Mouse (Mus musculus) forebrain, embryonic 14.5 days (tissue): Measurements from ENCODE around the gene Eid2b. TPM values are rescaled to one million over a fixed set of nuclear protein-coding genes. Genes with fewer than 3 reads are reported as not detected.

ENCODE experiments used
- ATAC-seq: fragments of 200-750 bp; cut with Nextera tagmentation; 2 replicates; pipeline ENCODE4 v1.8.0; 2017; ENCODE audit warnings: mild to moderate bottlenecking, moderate library complexity
- DNase-seq: peaks from one replicate; pipeline ENCODE4 v3.0.0-alpha.2; 2015; ENCODE audit warnings: low spot score
- H3K27ac ChIP-seq: fragments of 300-500 bp; sonication (generic); 2 replicates; pipeline ENCODE4 v1.5.1; 2014; ENCODE audit warnings: low read depth, mild to moderate bottlenecking, control low read depth, low read length, moderate library complexity
- H3K27me3 ChIP-seq: fragments of 300-500 bp; sonication (generic); replicated peaks from 2 replicates; pipeline ENCODE4 v1.6.1; 2014; ENCODE audit warnings: low read length, control low read depth, mixed read lengths; ENCODE audit not compliant: control insufficient read depth, insufficient read depth
- H3K36me3 ChIP-seq: fragments of 300-500 bp; sonication (generic); 2 replicates; pipeline ENCODE4 v1.6.1; 2014; ENCODE audit warnings: low read length, control low read depth; ENCODE audit not compliant: control insufficient read depth, insufficient read depth
- H3K4me1 ChIP-seq: fragments of 300-500 bp; sonication (generic); 2 replicates; pipeline ENCODE4 v1.6.1; 2014; ENCODE audit warnings: antibody characterized with exemption, low read length, control low read depth; ENCODE audit not compliant: control insufficient read depth, insufficient read depth
- H3K4me2 ChIP-seq: fragments of 300-500 bp; sonication (generic); 2 replicates; pipeline ENCODE4 v1.6.1; 2014; ENCODE audit warnings: mild to moderate bottlenecking, control low read depth, low read length
- H3K4me3 ChIP-seq: fragments of 300-500 bp; sonication (generic); 2 replicates; pipeline ENCODE4 v1.5.1; 2014; ENCODE audit warnings: low read depth, low read length, control low read depth
- H3K9ac ChIP-seq: fragments of 300-500 bp; sonication (generic); 2 replicates; pipeline ENCODE4 v1.6.1; 2014; ENCODE audit warnings: mild to moderate bottlenecking, low read length, control low read depth, moderate library complexity
- H3K9me3 ChIP-seq: fragments of 300-500 bp; sonication (generic); replicated peaks from 2 replicates; pipeline ENCODE4 v1.6.1; 2016; ENCODE audit warnings: low read length, control low read depth, mixed read lengths; ENCODE audit not compliant: control insufficient read depth
- WGBS: fragments of 180-500 bp; shearing (Covaris S2); extraction: QIAGEN DNeasy Blood & Tissue Kit; methylation state at CpG from one replicate; pipeline ENCODE4 v1.1.7; 2014; 5-methylcytosine and 5-hydroxymethylcytosine counted together
- polyA plus RNA-seq: library from polyadenylated mRNA; unstranded; fragments of >200 nt; fragmentation: Nextera tagmentation; extraction: Ambion mirVana; gene quantifications from 2 replicates; pipeline ENCODE4 v1.2.1, GENCODE M21; 2014

Gene Eid2b
- polyA plus RNA-seq, 1 experiment from 2014 or later: 35.1 TPM

GRCm38 (mm10) chr7:28311151-28311925, 33.8 kb downstream of the Eid2b start:
- 7% methylated on average over 35 of the region's 35 CpGs for WGBS
- Histone ChIP-seq H3K27ac (peak overlapping the region; percentile 63; the same call in 1 of the 2 replicates), H3K4me3 (peak overlapping the region; percentile 95), H3K36me3 (peaks cover 65% of the 10 kb centered on the region), H3K9ac (peak overlapping the region; percentile 92), H3K4me1 (peaks cover 6% of the 10 kb centered on the region), H3K9me3 (no peaks in the 10 kb centered on the region), H3K27me3 (no peaks in the 10 kb centered on the region), H3K4me2 (peak overlapping the region; percentile 87)
- peak; percentile 70 for ATAC-seq
- DNase-seq: peak; percentile 17

- under 1% methylated on average over 43 of the region's 45 CpGs for WGBS
- ATAC-seq: peak; percentile 98
- H3K9ac ChIP-seq: peak within 1 kb of the TSS; percentile 92
Observed at GRCm38 (mm10) chr7:28311926-28312543, 34.5 kb downstream of the Eid2b start, which contains the start of gene Timm50. TSS of gene Timm50 (minus strand) at chr7:28312072.

GRCm38 (mm10) chr7:28318036-28318435, 40.5 kb downstream of the Eid2b start:
- no peaks in the 10 kb centered on the region for H3K9me3 ChIP-seq
- H3K4me1 ChIP-seq: no peaks in the 10 kb centered on the region
- 89% methylated on average over 3 of the region's 3 CpGs for WGBS
- ATAC-seq (no peak), DNase-seq (no peak)
- no peak overlapping the region for H3K9ac ChIP-seq
- no peak overlapping the region for H3K4me2 ChIP-seq
- H3K4me3 ChIP-seq: no peak overlapping the region
- no peak overlapping the region for H3K27ac ChIP-seq
- no peaks in the 10 kb centered on the region for H3K27me3 ChIP-seq
- peaks cover 90% of the 10 kb centered on the region for H3K36me3 ChIP-seq

More at GRCm38 (mm10) chr7:28311926-28312543, 34.5 kb downstream of the Eid2b start, which contains the start of gene Timm50:
- Histone ChIP-seq H3K27ac (peak within 1 kb of the TSS; percentile 63; the same call in 1 of the 2 replicates), H3K36me3 (peaks cover 65% of the 10 kb centered on the region), H3K4me1 (peaks cover 6% of the 10 kb centered on the region), H3K9me3 (no peaks in the 10 kb centered on the region), H3K4me3 (peak within 1 kb of the TSS; percentile 95), H3K4me2 (peak within 1 kb of the TSS; percentile 87), H3K27me3 (no peaks in the 10 kb centered on the region)
- peak; percentile 99 for DNase-seq

GRCm38 (mm10) chr7:28318714-28319113, 41.2 kb downstream of the Eid2b start:
- H3K36me3 ChIP-seq: peaks cover 97% of the 10 kb centered on the region
- H3K4me3 ChIP-seq: no peak overlapping the region
- no peaks in the 10 kb centered on the region for H3K9me3 ChIP-seq
- H3K9ac ChIP-seq: no peak overlapping the region
- no peak for ATAC-seq
- DNase-seq: no peak
- H3K27ac ChIP-seq: no peak overlapping the region
- no peak overlapping the region for H3K4me2 ChIP-seq
- H3K4me1 ChIP-seq: no peaks in the 10 kb centered on the region
- H3K27me3 ChIP-seq: no peaks in the 10 kb centered on the region
- WGBS: 95% methylated on average over 17 of the region's 17 CpGs

GRCm38 (mm10) chr7:28321974-28322720, 44.6 kb downstream of the Eid2b start:
- no peak for DNase-seq
- no peaks in the 10 kb centered on the region for H3K27me3 ChIP-seq

GRCm38 (mm10) chr7:28325293-28325692, 47.8 kb downstream of the Eid2b start:
- peaks cover 98% of the 10 kb centered on the region for H3K36me3 ChIP-seq
- no peak for ATAC-seq
- H3K27me3 ChIP-seq: no peaks in the 10 kb centered on the region
- WGBS: 94% methylated on average over 8 of the region's 8 CpGs
- no peaks in the 10 kb centered on the region for H3K9me3 ChIP-seq
- H3K27ac ChIP-seq: no peak overlapping the region
- no peak overlapping the region for H3K9ac ChIP-seq
- no peak overlapping the region for H3K4me2 ChIP-seq
- no peak overlapping the region for H3K4me3 ChIP-seq
- no peaks in the 10 kb centered on the region for H3K4me1 ChIP-seq
- DNase-seq: no peak

More at GRCm38 (mm10) chr7:28321974-28322720, 44.6 kb downstream of the Eid2b start:
- H3K4me2 ChIP-seq: no peak overlapping the region
- H3K4me3 ChIP-seq: no peak overlapping the region
- ATAC-seq: no peak
- no peaks in the 10 kb centered on the region for H3K4me1 ChIP-seq
- peaks cover 99% of the 10 kb centered on the region for H3K36me3 ChIP-seq
- WGBS: 96% methylated on average over 15 of the region's 15 CpGs
- no peak overlapping the region for H3K27ac ChIP-seq
- H3K9me3 ChIP-seq: no peaks in the 10 kb centered on the region
- H3K9ac ChIP-seq: no peak overlapping the region

GRCm38 (mm10) chr7:28326457-28326856, 48.9 kb downstream of the Eid2b start:
- Histone ChIP-seq H3K4me1 (no peaks in the 10 kb centered on the region), H3K9ac (no peak overlapping the region), H3K27ac (no peak overlapping the region), H3K4me3 (no peak overlapping the region), H3K4me2 (no peak overlapping the region), H3K9me3 (no peaks in the 10 kb centered on the region), H3K36me3 (peaks cover 98% of the 10 kb centered on the region), H3K27me3 (no peaks in the 10 kb centered on the region)
- ATAC-seq (no peak), DNase-seq (no peak)
- WGBS: 85% methylated on average over 4 of the region's 4 CpGs

GRCm38 (mm10) chr7:28328260-28328659, 50.7 kb downstream of the Eid2b start:
- no peak overlapping the region for H3K4me3 ChIP-seq
- no peak overlapping the region for H3K4me2 ChIP-seq
- no peaks in the 10 kb centered on the region for H3K9me3 ChIP-seq
- H3K4me1 ChIP-seq: no peaks in the 10 kb centered on the region
- H3K27me3 ChIP-seq: no peaks in the 10 kb centered on the region
- H3K9ac ChIP-seq: no peak overlapping the region
- no peak for ATAC-seq
- no peak for DNase-seq
- peaks cover 86% of the 10 kb centered on the region for H3K36me3 ChIP-seq
- WGBS: 96% methylated on average over 2 of the region's 2 CpGs
- no peak overlapping the region for H3K27ac ChIP-seq
